In the genomic region with DNA sequence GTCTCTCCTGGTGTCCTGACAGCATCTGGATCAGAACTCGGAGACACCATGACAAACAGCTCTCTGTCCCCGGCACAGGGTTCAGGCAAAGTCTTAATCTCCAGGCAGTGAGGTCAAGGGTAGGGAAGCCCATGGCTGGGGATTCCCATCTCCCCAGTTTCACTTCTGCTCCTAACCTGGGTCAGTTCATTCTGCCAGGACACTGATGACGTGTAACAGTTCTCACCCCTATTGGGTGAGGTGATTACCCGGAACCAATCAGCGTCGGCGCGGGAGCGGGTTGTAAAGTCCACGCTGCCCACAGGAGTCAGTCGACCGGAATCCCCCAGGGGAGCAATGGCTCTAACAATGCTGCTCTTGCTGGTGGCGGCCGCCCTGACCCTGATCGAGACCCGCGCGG, we compare ENCODE assay signal across 8 mouse cellular contexts. TPM values are rescaled to one million over a fixed set of nuclear protein-coding genes. Genes with fewer than 3 reads are reported as not detected.
A peak's percentile ranks its signal among the peaks of the same experiment; 100 is the strongest.
DNase-seq lines count a peak whose midpoint lies in the region; ATAC-seq and TF ChIP-seq lines count a peak whose summit lies in the region.
"Not testable (repeated sequence)": the region's sequence is repeated elsewhere in the genome, so short reads cannot be mapped to it uniquely, and the experiment has no call there.

H2-Q7 (plus strand) TSS at position 271 of the 400 bp plus-strand sequence.

- not testable (repeated sequence) for H3K9me3 ChIP-seq in hindbrain, embryonic 15.5 days; lung, embryonic 16.5 days (ENCODE audit: control insufficient read depth, low read length)

- CTCF ChIA-PET in Patski (lab: Charles Lee) = not testable (repeated sequence)

- peak within 1 kb of the TSS; percentile 17; the same call in 1 of the 2 replicates for H3K4me3 ChIP-seq in cortical plate, adult 2 months (ENCODE audit: insufficient read depth, low read length)
- H3K4me3 ChIP-seq in hindbrain, embryonic 15.5 days = peak within 1 kb of the TSS; percentile 46
- H3K4me3 ChIP-seq in lung, embryonic 16.5 days (ENCODE audit: low read length) = peak within 1 kb of the TSS; percentile 50
- peak within 1 kb of the TSS; percentile 57 for H3K4me3 ChIP-seq in olfactory bulb, adult 2 months (ENCODE audit: insufficient read depth, low read depth, low read length)

- peak; percentile 77 for ATAC-seq in Patski
- peak; percentile 89 for ATAC-seq in hindbrain, embryonic 15.5 days (ENCODE audit: low FRiP score, low read depth)
- ATAC-seq in lung, embryonic 16.5 days (ENCODE audit: low read depth) = peak; percentile 96

- not testable (repeated sequence) for H3K4me1 ChIP-seq in cortical plate, adult 2 months (ENCODE audit: control insufficient read depth, insufficient read depth, low read length); hindbrain, embryonic 15.5 days (replicated peaks); lung, embryonic 16.5 days (replicated peaks; ENCODE audit: control insufficient read depth, insufficient read depth, low read length); olfactory bulb, adult 2 months (ENCODE audit: control insufficient read depth, insufficient read depth, low read length)

- in situ Hi-C loops in Patski (cut with MboI; ENCODE audit: low pct_unique_long_range_greater_than_20kb) = not testable (repeated sequence)

- peak within 1 kb of the TSS; percentile 49 for H3K9ac ChIP-seq in hindbrain, embryonic 15.5 days
- H3K9ac ChIP-seq in lung, embryonic 16.5 days (ENCODE audit: low read length) = peak within 1 kb of the TSS; percentile 57

- peak within 1 kb of the TSS; percentile 86 for H3K4me2 ChIP-seq in hindbrain, embryonic 15.5 days
- peak within 1 kb of the TSS; percentile 78 for H3K4me2 ChIP-seq in lung, embryonic 16.5 days (ENCODE audit: low read depth, low read length)

- not testable (repeated sequence) for H3K27ac ChIP-seq in cortical plate, adult 2 months (ENCODE audit: insufficient read depth, low read length); hindbrain, embryonic 15.5 days (replicated peaks); lung, embryonic 16.5 days (ENCODE audit: low read length); olfactory bulb, adult 2 months (ENCODE audit: insufficient read depth, low read depth, low read length)

- peak; percentile 7 for DNase-seq in Patski (ENCODE audit: low read depth, low spot score)
- DNase-seq in gastrocnemius, postnatal 10 days = peak; percentile 68
- DNase-seq in layer of hippocampus, postnatal 14 days (ENCODE audit: low spot score in 2 of 2) = peak; percentile 58 to 72
- DNase-seq in testis, postnatal 10 days (ENCODE audit: low spot score) = peak; percentile 83

- 5% methylated on average over 18 of the region's 18 CpGs for WGBS in hindbrain, embryonic 15.5 days
- WGBS in lung, embryonic 16.5 days = 3% methylated on average over 14 of the region's 18 CpGs
- WGBS in olfactory bulb, adult 2 months = 5% methylated on average over 18 of the region's 18 CpGs

- not testable (repeated sequence) for TF ChIP-seq CTCF in Patski (IDR thresholded peaks at IDR 0.05); cortical plate, adult 2 months (IDR thresholded peaks at IDR 0.05; ENCODE audit: extremely low read depth, insufficient read depth, low read length); olfactory bulb, adult 2 months (IDR thresholded peaks at IDR 0.05; ENCODE audit: insufficient read depth, low read depth, low read length)

- not testable (repeated sequence) for TF ChIP-seq POLR2A in cortical plate, adult 2 months (IDR thresholded peaks at IDR 0.05; ENCODE audit: extremely low read depth, insufficient read depth, low read length); olfactory bulb, adult 2 months (IDR thresholded peaks at IDR 0.05; ENCODE audit: insufficient read depth, low read depth, low read length)

- not testable (repeated sequence) for H3K36me3 ChIP-seq in hindbrain, embryonic 15.5 days; lung, embryonic 16.5 days (ENCODE audit: control insufficient read depth, insufficient read depth, low read length)

- POLR2A ChIA-PET in Patski (lab: Charles Lee) = not testable (repeated sequence)

- not testable (repeated sequence) for H3K27me3 ChIP-seq in Patski; lung, embryonic 16.5 days (ENCODE audit: control insufficient read depth, insufficient read depth, low read depth, low read length)
- H3K27me3 ChIP-seq in hindbrain, embryonic 15.5 days = peaks cover 10% of the 10 kb centered on the region; the same call in 1 of the 2 replicates

RNA-seq across cellular contexts. Expression of gene H2-Q7, which starts in this region (rescaled TPM):
- 0.08 TPM for polyA plus RNA-seq in Patski (2021)
- 1.2 and 1.9 TPM in 2 replicates for polyA plus RNA-seq in cortical plate, adult 2 months (2012; rRNA removed)
- 1 to 10 TPM in 1 of 2 experiments, under 1 TPM in 1; 0.68 to 1.4 TPM for total RNA-seq in gastrocnemius, postnatal 10 days (2021)
- 3.8 and 4.1 TPM in 2 replicates for polyA plus RNA-seq in hindbrain, embryonic 15.5 days (2015; fragmentation: Nextera tagmentation; extraction: Ambion mirVana)
- under 1 TPM; 0.41 to 0.43 TPM for total RNA-seq in layer of hippocampus, postnatal 14 days (2021)
- 5.0 and 6.1 TPM in 2 replicates for polyA plus RNA-seq in lung, embryonic 16.5 days (2015; fragmentation: Nextera tagmentation; extraction: Ambion mirVana)
- polyA plus RNA-seq in olfactory bulb, adult 2 months (2012; ENCODE audit: insufficient read depth, insufficient read length, low replicate concordance, missing spikeins) = not detected in 2 replicates

Comparison
In these comparisons a context has a peak if more than half of its experiments do, and no peak if none do; other contexts are left out.
1. Peak in DNase-seq and ATAC-seq in Patski; RNA of the gene not detected or under 1 TPM.
2. Peak in DNase-seq in layer of hippocampus, postnatal 14 days; RNA of the gene not detected or under 1 TPM.
3. DNase-seq: peak in every context shown above with its lines; median percentile 83 in testis, postnatal 10 days; 68 in gastrocnemius, postnatal 10 days; 65 in layer of hippocampus, postnatal 14 days; 7 in Patski.